Mouse (Mus musculus) liver, embryonic 12.5 days (tissue): ENCODE results near the gene Serping1. TPM values are rescaled to one million over a fixed set of nuclear protein-coding genes. Genes with fewer than 3 reads are reported as not detected.
"Not testable (repeated sequence)": the region's sequence is repeated elsewhere in the genome, so short reads cannot be mapped to it uniquely, and the experiment has no call there.

Experiments
- ATAC-seq: fragments of 200-750 bp; cut with Nextera tagmentation; 2 replicates; pipeline ENCODE4 v1.8.0; 2017; ENCODE audit warnings: moderate number of reproducible peaks, mild to moderate bottlenecking, moderate library complexity
- H3K27ac ChIP-seq: fragments of 300-500 bp; sonication (generic); 2 replicates; pipeline ENCODE4 v1.5.1; 2016; ENCODE audit warnings: mild to moderate bottlenecking
- H3K27me3 ChIP-seq: fragments of 300-500 bp; sonication (generic); replicated peaks from 2 replicates; pipeline ENCODE4 v1.6.1; 2016; ENCODE audit warnings: mild to moderate bottlenecking, moderate library complexity
- H3K36me3 ChIP-seq: fragments of 300-500 bp; sonication (generic); 2 replicates; pipeline ENCODE4 v1.6.1; 2016; ENCODE audit warnings: mild to moderate bottlenecking, moderate library complexity
- H3K4me1 ChIP-seq: fragments of 300-500 bp; sonication (generic); 2 replicates; pipeline ENCODE4 v1.6.1; 2016
- H3K4me2 ChIP-seq: fragments of 300-500 bp; sonication (generic); 2 replicates; pipeline ENCODE4 v1.6.1; 2016; ENCODE audit warnings: mild to moderate bottlenecking, moderate library complexity
- H3K4me3 ChIP-seq: fragments of 300-500 bp; sonication (generic); 2 replicates; pipeline ENCODE4 v1.5.1; 2016; ENCODE audit warnings: mild to moderate bottlenecking, moderate library complexity
- H3K9ac ChIP-seq: fragments of 300-500 bp; sonication (generic); 2 replicates; pipeline ENCODE4 v1.6.1; 2016; ENCODE audit warnings: mild to moderate bottlenecking, moderate library complexity
- H3K9me3 ChIP-seq: fragments of 300-500 bp; sonication (generic); replicated peaks from 2 replicates; pipeline ENCODE4 v1.6.1; 2016; ENCODE audit warnings: mild to moderate bottlenecking, moderate library complexity
- WGBS: fragments of 180-500 bp; shearing (Covaris S2); methylation state at CpG from one replicate; pipeline ENCODE4 v1.1.7; 2016; ENCODE audit not compliant: insufficient replicate concordance; 5-methylcytosine and 5-hydroxymethylcytosine counted together
- polyA plus RNA-seq: library from polyadenylated mRNA; unstranded; fragments of >200 nt; fragmentation: Nextera tagmentation; extraction: Ambion mirVana; gene quantifications from 2 replicates; pipeline ENCODE4 v1.2.1, GENCODE M21; 2016

Gene Serping1
- polyA plus RNA-seq, 1 experiment from 2014 or later = 30.8 TPM

DNA sequence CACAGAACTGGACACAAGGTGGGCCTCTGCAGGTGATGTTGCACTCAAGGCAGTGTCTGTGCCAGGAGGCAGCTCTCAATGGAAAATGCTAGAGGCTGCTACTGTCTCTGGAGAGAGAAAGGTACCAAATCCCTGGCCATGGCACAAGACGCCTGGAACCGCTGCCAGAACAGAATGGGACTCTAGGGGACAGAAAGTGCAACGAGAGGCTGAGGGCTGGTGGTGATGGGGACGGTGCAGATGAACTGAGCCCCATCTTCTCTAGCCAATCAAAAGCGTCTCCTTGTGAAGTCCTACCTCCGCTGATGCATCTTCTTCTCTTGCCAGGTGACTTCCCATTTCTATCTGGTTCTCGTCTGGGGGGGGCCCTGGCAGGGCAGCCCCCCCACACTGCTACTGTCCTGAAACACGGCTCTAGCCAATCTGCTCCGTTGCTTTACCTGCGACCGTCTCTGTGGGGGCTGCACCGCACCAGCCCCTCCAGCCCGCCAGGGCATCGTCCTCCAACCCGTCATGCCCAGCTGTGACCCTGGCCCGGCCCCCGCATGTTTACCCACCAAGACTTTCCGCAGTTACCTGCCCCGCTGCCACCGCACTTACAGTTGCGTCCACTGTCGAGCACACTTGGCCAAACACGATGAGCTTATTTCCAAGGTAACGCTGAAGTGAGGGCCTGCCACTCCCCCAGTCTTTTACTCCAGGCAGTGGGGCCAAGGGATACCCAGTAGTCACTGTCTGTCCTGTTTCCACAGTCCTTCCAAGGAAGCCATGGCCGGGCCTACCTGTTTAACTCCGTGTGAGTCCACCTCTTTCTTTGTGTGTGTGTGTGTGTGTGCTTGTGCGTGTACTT is 38.7 kb downstream of the Serping1 start:
- peak overlapping the region; percentile 89 for H3K4me2 ChIP-seq
- peaks cover 55% of the 10 kb centered on the region for H3K36me3 ChIP-seq
- H3K4me3 ChIP-seq = peak overlapping the region; percentile 74
- H3K9me3 ChIP-seq = no peaks in the 10 kb centered on the region
- no peak for ATAC-seq
- peaks cover 14% of the 10 kb centered on the region for H3K27me3 ChIP-seq
- peaks cover 97% of the 10 kb centered on the region for H3K4me1 ChIP-seq
- 21% methylated on average over 27 of the region's 27 CpGs for WGBS
- H3K9ac ChIP-seq = peak overlapping the region; percentile 90
- peak overlapping the region; percentile 99 for H3K27ac ChIP-seq

DNA sequence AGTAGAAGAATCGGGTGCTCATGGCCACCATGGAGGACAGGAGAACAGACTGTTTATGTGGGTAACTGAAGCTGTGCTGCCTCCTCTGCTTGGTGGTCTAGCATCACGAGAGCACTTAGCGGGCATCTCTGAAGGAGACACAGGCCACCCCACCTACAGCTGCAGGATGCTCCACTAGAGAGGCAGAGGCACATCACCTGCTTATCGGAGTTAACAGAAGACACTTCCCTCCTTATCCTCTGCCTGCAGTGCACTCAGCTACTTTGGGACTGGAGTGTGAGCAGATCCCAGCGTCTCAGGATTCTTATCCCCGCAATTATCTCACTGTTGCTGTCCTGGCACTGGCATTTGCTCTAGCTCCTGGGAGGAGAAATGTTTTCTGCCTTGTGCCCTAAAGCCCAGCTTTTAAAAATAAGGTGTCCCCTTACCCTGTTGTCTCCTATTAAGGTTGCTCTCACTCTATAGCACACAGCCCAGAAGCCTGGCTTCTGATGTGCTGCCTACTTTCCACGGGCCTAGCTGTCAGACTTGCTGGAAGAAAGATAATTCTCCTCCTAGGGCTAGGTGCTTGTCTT is 39.8 kb downstream of the Serping1 start:
- WGBS = 7% methylated on average over 7 of the region's 7 CpGs
- Histone ChIP-seq H3K27ac (peak overlapping the region; percentile 99), H3K9me3 (no peaks in the 10 kb centered on the region), H3K36me3 (peaks cover 44% of the 10 kb centered on the region), H3K4me2 (peak overlapping the region; percentile 89), H3K4me3 (peak overlapping the region; percentile 74), H3K27me3 (peaks cover 14% of the 10 kb centered on the region), H3K9ac (peak overlapping the region; percentile 90), H3K4me1 (peaks cover 96% of the 10 kb centered on the region)
- peak; percentile 92 for ATAC-seq

DNA sequence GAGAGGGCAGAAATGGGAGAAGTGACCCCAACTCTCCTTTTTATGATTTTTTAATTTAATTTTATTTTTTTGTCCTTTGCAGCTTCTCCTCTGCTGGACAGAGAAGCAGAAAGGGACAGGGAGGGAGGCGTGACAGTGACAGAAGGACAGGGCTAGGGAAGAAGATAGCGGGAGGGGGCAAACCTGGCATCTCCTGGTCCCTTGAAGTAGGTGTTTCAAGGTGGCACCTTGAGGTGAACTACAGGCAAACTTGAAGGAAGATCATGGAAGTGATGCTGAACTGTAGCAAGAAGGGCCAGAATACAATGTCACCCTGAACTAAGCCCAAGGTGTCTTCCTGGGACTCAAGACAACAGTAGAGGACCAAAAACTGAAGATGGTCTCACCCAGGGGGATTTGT is 40.3 kb downstream of the Serping1 start:
- Histone ChIP-seq H3K4me1 (peaks cover 96% of the 10 kb centered on the region), H3K27ac (peak overlapping the region; percentile 99), H3K27me3 (peaks cover 14% of the 10 kb centered on the region), H3K4me3 (peak overlapping the region; percentile 74), H3K36me3 (peaks cover 39% of the 10 kb centered on the region), H3K9me3 (no peaks in the 10 kb centered on the region), H3K9ac (peak overlapping the region; percentile 90), H3K4me2 (peak overlapping the region; percentile 89)
- ATAC-seq = 0 out of 2 replicates have a peak, but pooled peaks have one; percentile 11
- 3% methylated on average over 2 of the region's 2 CpGs for WGBS

DNA sequence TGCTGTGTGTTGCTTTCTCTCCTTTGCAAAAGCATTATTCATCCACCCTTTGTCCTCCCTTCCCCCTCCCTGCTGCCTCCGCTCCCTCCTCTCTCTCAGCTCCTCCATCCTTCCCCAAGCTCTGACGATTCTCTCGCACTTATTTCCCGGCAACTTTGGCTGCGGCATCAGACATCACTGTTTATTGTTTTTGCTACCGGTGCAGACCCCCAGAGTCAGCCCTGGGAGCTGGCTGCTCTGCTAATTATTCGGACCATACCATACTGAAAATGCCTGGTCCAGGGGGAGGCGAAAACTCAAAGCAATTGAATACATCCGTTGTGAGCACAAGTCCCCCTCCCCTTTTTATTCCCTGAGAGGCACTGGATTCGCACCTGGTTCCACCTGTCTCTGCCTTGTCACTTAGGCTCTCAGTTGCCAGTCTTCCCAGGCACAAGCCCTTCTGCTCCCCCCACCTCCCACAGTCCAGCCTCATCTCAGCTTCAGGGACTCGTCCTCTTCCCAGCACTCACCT is 40.8 kb downstream of the Serping1 start:
- peaks cover 34% of the 10 kb centered on the region for H3K36me3 ChIP-seq
- H3K4me2 ChIP-seq = peak overlapping the region; percentile 89
- H3K27ac ChIP-seq = peak overlapping the region; percentile 99

DNA sequence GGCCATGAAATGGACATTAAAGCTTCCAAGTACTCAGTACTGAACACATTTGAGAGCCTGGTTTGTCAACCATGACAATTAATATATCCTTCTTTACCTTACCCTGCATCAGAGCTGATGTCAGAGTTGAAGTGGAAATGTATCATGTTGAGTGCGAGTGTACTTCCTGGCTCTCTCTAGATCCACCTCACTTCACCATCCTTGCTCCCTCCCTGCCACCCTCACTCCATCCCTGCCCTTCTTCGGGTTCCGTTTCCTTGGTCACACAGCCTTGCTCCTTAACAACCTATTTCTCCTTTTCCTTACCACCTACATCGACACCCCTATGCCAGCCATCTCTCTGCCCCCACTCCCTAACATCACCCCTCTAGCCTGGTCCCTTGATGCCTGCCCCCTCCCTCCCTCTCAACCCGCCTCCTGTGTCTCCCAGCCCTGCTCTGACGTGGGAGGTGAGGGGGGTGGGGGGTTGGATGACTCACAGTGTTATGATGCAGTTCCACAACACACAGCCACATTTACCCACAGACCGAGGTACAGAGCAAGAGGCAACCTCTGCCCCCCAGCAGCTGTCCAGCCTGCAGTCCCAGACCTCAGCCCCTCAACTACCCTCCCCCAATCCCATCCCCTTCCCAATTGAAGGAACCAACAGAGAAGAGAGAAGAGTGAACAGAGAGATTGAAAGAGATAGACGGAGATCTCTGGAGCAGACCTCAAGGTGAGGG is 41.5 kb downstream of the Serping1 start, which contains the start of gene Ypel4:
Gene Ypel4, plus strand, starts transcription at position 480 of the 722 bp plus-strand sequence.
- WGBS = 4% methylated on average over 8 of the region's 8 CpGs

More for the DNA sequence above, 40.8 kb downstream of the Serping1 start:
- Histone ChIP-seq H3K4me1 (peaks cover 95% of the 10 kb centered on the region), H3K27me3 (peaks cover 14% of the 10 kb centered on the region), H3K9ac (peak overlapping the region; percentile 90), H3K4me3 (peak overlapping the region; percentile 74), H3K9me3 (no peaks in the 10 kb centered on the region)
- no peak for ATAC-seq
- 2% methylated on average over 11 of the region's 11 CpGs for WGBS

DNA sequence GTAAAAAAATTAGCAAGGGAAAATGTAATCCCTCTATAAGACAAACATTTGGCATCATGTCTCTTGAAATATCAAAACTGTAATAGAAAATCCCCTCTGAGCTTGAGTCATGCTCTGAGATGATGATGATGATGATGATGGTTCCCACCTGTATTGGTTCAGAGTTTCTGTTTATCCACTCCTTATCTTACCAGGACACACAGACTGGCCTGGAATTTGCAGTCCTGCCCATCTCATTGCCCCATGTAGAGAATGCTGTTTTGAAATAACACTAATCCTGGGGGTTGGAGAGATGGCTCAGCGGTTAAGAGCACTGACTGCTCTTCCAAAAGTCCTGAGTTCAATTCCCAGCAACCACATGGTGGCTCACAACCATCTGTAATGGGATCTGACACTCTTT is 42.9 kb downstream of the Serping1 start:
- no peak for ATAC-seq

More for the DNA sequence above, 41.5 kb downstream of the Serping1 start, which contains the start of gene Ypel4:
- peak within 1 kb of the TSS; percentile 90 for H3K9ac ChIP-seq
- peaks cover 14% of the 10 kb centered on the region for H3K27me3 ChIP-seq
- peak within 1 kb of the TSS; percentile 89 for H3K4me2 ChIP-seq
- peak within 1 kb of the TSS; percentile 99 for H3K27ac ChIP-seq
- H3K9me3 ChIP-seq = no peaks in the 10 kb centered on the region
- H3K4me3 ChIP-seq = peak within 1 kb of the TSS; percentile 74
- peaks cover 88% of the 10 kb centered on the region for H3K4me1 ChIP-seq
- peak; percentile 67 for ATAC-seq
- H3K36me3 ChIP-seq = peaks cover 27% of the 10 kb centered on the region

DNA sequence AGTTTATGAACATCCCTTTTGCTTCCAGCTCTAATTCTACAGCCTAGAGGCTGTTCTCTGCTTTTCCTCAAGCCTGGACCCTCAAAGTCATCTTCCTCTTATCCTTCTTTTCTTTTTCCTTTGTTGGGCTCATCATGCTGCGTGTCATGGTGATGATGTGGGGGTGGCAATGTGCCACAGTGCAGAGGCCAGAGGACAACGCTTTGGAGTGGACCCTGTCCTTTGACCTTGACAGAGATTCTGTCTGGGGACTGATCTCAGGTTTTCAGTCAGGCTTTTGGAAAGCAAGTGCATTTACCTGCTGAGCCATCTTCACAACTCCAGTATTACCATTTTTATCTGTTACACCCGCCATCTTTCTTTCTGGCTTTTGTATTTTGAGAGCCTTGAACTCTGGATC is 44.0 kb downstream of the Serping1 start:
- Histone ChIP-seq H3K27ac (peak overlapping the region; percentile 99), H3K4me1 (peaks cover 75% of the 10 kb centered on the region), H3K9ac (no peak overlapping the region)

More for the DNA sequence above, 42.9 kb downstream of the Serping1 start:
- peaks cover 10% of the 10 kb centered on the region for H3K27me3 ChIP-seq
- H3K4me2 ChIP-seq = peak overlapping the region; percentile 89
- peaks cover 18% of the 10 kb centered on the region for H3K36me3 ChIP-seq
- 65% methylated on average over 1 of the region's 1 CpGs for WGBS
- no peak overlapping the region for H3K4me3 ChIP-seq
- no peaks in the 10 kb centered on the region for H3K9me3 ChIP-seq
- H3K9ac ChIP-seq = peak overlapping the region; percentile 90
- peak overlapping the region; percentile 99 for H3K27ac ChIP-seq
- H3K4me1 ChIP-seq = peaks cover 83% of the 10 kb centered on the region

DNA sequence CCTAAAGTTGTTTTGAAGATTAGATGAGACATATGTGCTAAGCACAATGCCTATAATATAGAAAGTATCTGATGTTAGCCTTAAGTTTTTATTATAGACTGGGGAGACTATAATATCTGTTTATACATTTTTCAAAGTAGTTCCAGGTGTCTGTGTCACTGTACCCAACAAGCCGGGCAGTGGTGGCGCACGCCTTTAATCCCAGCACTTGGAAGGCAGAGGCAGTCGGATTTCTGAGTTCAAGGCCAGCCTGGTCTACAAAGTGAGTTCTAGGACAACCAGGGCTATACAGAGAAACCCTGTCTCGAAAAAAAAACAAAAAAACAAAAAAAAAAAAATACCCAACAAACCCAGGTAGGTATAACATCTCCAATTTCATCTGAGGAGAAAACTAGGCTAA is 47.1 kb downstream of the Serping1 start:
- H3K4me3 ChIP-seq, H3K9me3 ChIP-seq, ATAC-seq, H3K27me3 ChIP-seq: not testable (repeated sequence)
- H3K4me2 ChIP-seq = peak overlapping the region; percentile 85
- H3K36me3 ChIP-seq = peaks cover 28% of the 10 kb centered on the region
- H3K27ac ChIP-seq = peak overlapping the region; percentile 94
- peaks cover 77% of the 10 kb centered on the region for H3K4me1 ChIP-seq
- peak overlapping the region; percentile 78; the same call in 1 of the 2 replicates for H3K9ac ChIP-seq
- 75% methylated on average over 5 of the region's 5 CpGs for WGBS

More for the DNA sequence above, 44.0 kb downstream of the Serping1 start:
- Histone ChIP-seq H3K4me3 (no peak overlapping the region), H3K27me3 (no peaks in the 10 kb centered on the region; the same call in 1 of the 2 replicates), H3K4me2 (no peak overlapping the region), H3K9me3 (no peaks in the 10 kb centered on the region), H3K36me3 (peaks cover 6% of the 10 kb centered on the region; the same call in 1 of the 2 replicates)
- 79% methylated on average over 3 of the region's 3 CpGs for WGBS
- no peak for ATAC-seq

DNA sequence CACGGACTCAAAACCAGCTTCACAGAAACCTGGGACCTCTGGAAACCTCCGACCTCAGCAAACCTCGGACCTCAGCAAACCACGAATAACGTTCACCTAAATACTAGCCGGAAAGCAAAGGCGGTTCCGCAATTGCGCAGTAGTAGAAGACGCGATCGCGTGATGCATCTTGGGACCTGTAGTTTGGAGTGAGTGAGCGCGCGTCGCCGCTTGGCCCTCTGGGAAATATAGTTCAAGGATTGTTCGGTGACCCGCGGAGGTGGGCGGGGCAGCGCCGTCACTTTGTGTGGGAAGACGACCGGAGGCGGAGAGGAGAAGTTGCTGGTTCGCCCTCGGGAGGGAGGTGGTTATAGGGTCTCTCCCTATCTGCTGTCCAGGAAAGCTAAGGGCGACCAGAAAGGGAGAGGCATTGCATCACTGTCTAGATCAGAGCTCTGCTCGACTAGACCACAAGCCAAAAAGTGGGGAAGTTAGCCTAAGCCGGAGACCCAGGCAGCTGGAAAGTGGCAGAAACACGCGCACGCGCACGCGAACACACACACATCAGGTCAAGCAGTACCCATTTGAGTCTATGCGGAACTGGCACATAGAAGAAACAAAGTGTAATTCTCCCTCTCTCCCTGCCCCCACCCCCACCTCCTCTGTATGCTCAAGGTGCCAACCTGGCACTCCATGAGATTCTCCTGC is 47.9 kb downstream of the Serping1 start, which contains the start of gene Clp1:
Gene Clp1, minus strand, starts transcription at position 179 of the 687 bp plus-strand sequence.
- peak; percentile 93 for ATAC-seq
- under 1% methylated on average over 39 of the region's 39 CpGs for WGBS
- peaks cover 69% of the 10 kb centered on the region for H3K4me1 ChIP-seq

DNA sequence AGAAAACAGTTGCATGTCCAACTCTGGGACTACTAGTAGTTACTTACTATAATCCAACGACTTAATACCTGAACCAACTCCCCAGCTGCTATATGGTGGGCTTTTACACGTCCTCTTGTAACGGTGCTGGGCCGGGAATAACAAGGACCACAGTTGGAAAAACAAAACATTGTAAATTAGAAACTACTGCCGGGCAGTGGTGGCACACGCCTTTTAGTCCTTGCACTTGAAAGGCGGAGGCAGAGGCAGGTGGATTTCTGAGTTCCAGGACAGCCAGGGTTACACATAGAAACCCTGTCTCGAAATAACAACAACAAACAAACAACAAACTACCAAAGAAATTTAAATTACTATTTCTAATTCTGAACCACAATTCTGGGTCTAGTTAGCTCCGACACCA is 48.5 kb downstream of the Serping1 start:
- 2% methylated on average over 9 of the region's 9 CpGs for WGBS

More for the DNA sequence above, 47.9 kb downstream of the Serping1 start, which contains the start of gene Clp1:
- no peaks in the 10 kb centered on the region for H3K9me3 ChIP-seq
- H3K27me3 ChIP-seq = no peaks in the 10 kb centered on the region
- H3K36me3 ChIP-seq = peaks cover 35% of the 10 kb centered on the region
- peak within 1 kb of the TSS; percentile 85 for H3K4me2 ChIP-seq
- H3K9ac ChIP-seq = peak within 1 kb of the TSS; percentile 85
- H3K4me3 ChIP-seq = peak within 1 kb of the TSS; percentile 75
- H3K27ac ChIP-seq = peak within 1 kb of the TSS; percentile 94

More for the DNA sequence above, 48.5 kb downstream of the Serping1 start:
- peak overlapping the region; percentile 94 for H3K27ac ChIP-seq
- 0 out of 2 replicates have a peak, but pooled peaks have one; percentile 14 for ATAC-seq
- H3K9me3 ChIP-seq = no peaks in the 10 kb centered on the region
- H3K36me3 ChIP-seq = peaks cover 41% of the 10 kb centered on the region
- H3K9ac ChIP-seq = peak overlapping the region; percentile 85
- peak overlapping the region; percentile 85 for H3K4me2 ChIP-seq
- H3K4me1 ChIP-seq = peaks cover 68% of the 10 kb centered on the region
- peak overlapping the region; percentile 75 for H3K4me3 ChIP-seq
- H3K27me3 ChIP-seq = no peaks in the 10 kb centered on the region
